In genomic region chr19:37891006-37891405, GRCm38 (mm10) we compare ENCODE assay signal across 31 mouse cellular contexts.
"Had no signal": no experiment of that assay in that cellular context is flagged by ENCODE, and none has a peak within 500 bp of the region (broad histone marks: within the 10 kb centered on the region; RNA-seq: fewer than 3 reads in every experiment).

No protein-coding gene starts in this region.

- H3K4me1 ChIP-seq: liver, embryonic 12.5 days; liver, embryonic 13.5 days; liver, embryonic 15.5 days; neural tube, embryonic 12.5 days had no signal

- H3K27me3 ChIP-seq: limb, embryonic 12.5 days; limb, embryonic 13.5 days; limb, embryonic 15.5 days; liver, embryonic 13.5 days; liver, embryonic 15.5 days; lung, embryonic 15.5 days; neural tube, embryonic 12.5 days had no signal

- H3K9me3 ChIP-seq: limb, embryonic 10.5 days; limb, embryonic 12.5 days; limb, embryonic 13.5 days; limb, embryonic 15.5 days; liver, embryonic 12.5 days; liver, embryonic 13.5 days; liver, embryonic 15.5 days; lung, embryonic 15.5 days; midbrain, embryonic 10.5 days; midbrain, embryonic 12.5 days; midbrain, embryonic 13.5 days; neural tube, embryonic 12.5 days had no signal

- H3K27ac ChIP-seq: limb, embryonic 10.5 days; limb, embryonic 12.5 days; limb, embryonic 13.5 days; limb, embryonic 15.5 days; liver, embryonic 12.5 days; liver, embryonic 13.5 days; liver, embryonic 14.5 days; liver, embryonic 15.5 days; lung, embryonic 15.5 days; macrophage; midbrain, embryonic 10.5 days; midbrain, embryonic 12.5 days; midbrain, embryonic 13.5 days; neural tube, embryonic 12.5 days had no signal

- DNase-seq: left cerebral cortex, postnatal 4 days; liver; liver, embryonic 13.5 days; liver, postnatal 0 days; lung, adult 18-20 months; lung, adult 2 months; lung, embryonic 14.5 days; lung, postnatal 10 days; lung, postnatal 14 days; lung, postnatal 36 days; lung, postnatal 4 days; midbrain, embryonic 14.5 days had no signal

- ATAC-seq: liver, embryonic 12.5 days; liver, postnatal 0 days; lung, postnatal 0 days; midbrain, embryonic 13.5 days; midbrain, embryonic 16.5 days had no signal

- H3K36me3 ChIP-seq: limb, embryonic 10.5 days; limb, embryonic 12.5 days; limb, embryonic 13.5 days; limb, embryonic 15.5 days; liver, embryonic 12.5 days; liver, embryonic 13.5 days; liver, embryonic 15.5 days; lung, embryonic 15.5 days; midbrain, embryonic 10.5 days; midbrain, embryonic 12.5 days; midbrain, embryonic 13.5 days; neural tube, embryonic 12.5 days had no signal

- H3K4me3 ChIP-seq: limb, embryonic 10.5 days; limb, embryonic 12.5 days; limb, embryonic 13.5 days; limb, embryonic 15.5 days; liver, embryonic 12.5 days; liver, embryonic 13.5 days; liver, embryonic 15.5 days; lung, embryonic 15.5 days; megakaryocyte, embryonic 14.5 days; midbrain, embryonic 10.5 days; midbrain, embryonic 12.5 days; midbrain, embryonic 13.5 days; myocyte; neural tube, embryonic 12.5 days had no signal

- H3K9ac ChIP-seq: limb, embryonic 12.5 days; limb, embryonic 13.5 days; limb, embryonic 15.5 days; liver, embryonic 12.5 days; liver, embryonic 13.5 days; liver, embryonic 14.5 days; liver, embryonic 15.5 days; liver, postnatal 0 days; lung, embryonic 14.5 days; lung, embryonic 15.5 days; midbrain, embryonic 12.5 days; midbrain, embryonic 13.5 days; neural tube, embryonic 12.5 days had no signal

- H3K4me2 ChIP-seq: limb, embryonic 12.5 days; limb, embryonic 13.5 days; limb, embryonic 15.5 days; liver, embryonic 11.5 days; liver, embryonic 12.5 days; liver, embryonic 13.5 days; liver, embryonic 15.5 days; lung, embryonic 14.5 days; lung, embryonic 15.5 days; midbrain, embryonic 11.5 days; midbrain, embryonic 12.5 days; midbrain, embryonic 13.5 days; neural tube, embryonic 12.5 days had no signal
